Mouse (Mus musculus) thymus, adult 2 months (tissue): ENCODE data around the gene Rtn1.

ENCODE experiments used
- CTCF ChIP-seq: fragments of 200-500 bp; IDR thresholded peaks from 2 replicates; pipeline ENCODE4 v1.5.1; 2012; ENCODE audit warnings: mild to moderate bottlenecking, control low read depth, low read length, moderate library complexity, borderline replicate concordance; ENCODE audit not compliant: control insufficient read depth, poor library complexity, insufficient read depth; ENCODE audit errors: extremely low read depth
- POLR2A ChIP-seq: fragments of 200-500 bp; IDR thresholded peaks from 2 replicates; pipeline ENCODE4 v1.6.1; 2012; ENCODE audit warnings: mild to moderate bottlenecking, low read length, control low read depth, moderate library complexity; ENCODE audit not compliant: control insufficient read depth, poor library complexity, insufficient read depth; ENCODE audit errors: extremely low read depth

- TF ChIP-seq CTCF: no peak
- no peak for TF ChIP-seq POLR2A
These were observed 117.6 kb downstream of the Rtn1 start for GRCm38 (mm10) chr12:72291266-72291665.
